Mouse (Mus musculus) MEL (cell line): Measurements from ENCODE around the gene 9230104L09Rik.

ENCODE experiments used
- CTCF ChIP-seq, 3 experiments: IDR thresholded peaks in 2 of 3; conservative IDR thresholded peaks in 1 of 3; 2 replicates each; pipeline ENCODE4 v1.5.1; 2011 to 2012; ENCODE audit warnings: low read length in 3 of 3, low read depth in 2 of 3, mild to moderate bottlenecking in 2 of 3, improper control_type of control experiment in 1 of 3, inconsistent platforms in 1 of 3, mixed read lengths in 1 of 3, moderate library complexity in 1 of 3; ENCODE audit not compliant: control insufficient read depth in 1 of 3, insufficient read depth in 1 of 3, poor library complexity in 1 of 3, severe bottlenecking in 1 of 3
- E2F4 ChIP-seq: IDR thresholded peaks from 2 replicates; pipeline ENCODE4 v1.6.1; 2011; ENCODE audit warnings: low read depth, low read length, improper control_type of control experiment, borderline replicate concordance
- NELFE ChIP-seq: IDR thresholded peaks from 2 replicates; pipeline ENCODE4 v1.6.1; 2011; ENCODE audit warnings: low read depth, low read length, improper control_type of control experiment
- POLR2A ChIP-seq, 2 experiments: IDR thresholded peaks; 2 replicates each; pipeline ENCODE4 v1.6.1; 2011 to 2012; ENCODE audit warnings: low read length in 2 of 2, mild to moderate bottlenecking in 2 of 2, control low read depth in 1 of 2, improper control_type of control experiment in 1 of 2, low read depth in 1 of 2, moderate library complexity in 1 of 2; ENCODE audit not compliant: control insufficient read depth in 1 of 2, insufficient read depth in 1 of 2, poor library complexity in 1 of 2
- RAD21 ChIP-seq: IDR thresholded peaks from 2 replicates; pipeline ENCODE4 v1.6.1; 2011; ENCODE audit warnings: mild to moderate bottlenecking, low read depth, low read length, improper control_type of control experiment
- USF1 ChIP-seq: IDR thresholded peaks from 2 replicates; pipeline ENCODE4 v1.6.1; 2014; ENCODE audit warnings: low read depth, mild to moderate bottlenecking, inconsistent platforms, low read length, improper control_type of control experiment, moderate library complexity
- ZMIZ1 ChIP-seq: IDR thresholded peaks from 2 replicates; pipeline ENCODE4 v1.6.1; 2012; ENCODE audit warnings: low read depth, mild to moderate bottlenecking, inconsistent platforms, low read length, improper control_type of control experiment, moderate library complexity
- ZNF384 ChIP-seq: IDR thresholded peaks from 2 replicates; pipeline ENCODE4 v1.6.1; 2012; ENCODE audit warnings: low read depth, mild to moderate bottlenecking, inconsistent platforms, low read length, improper control_type of control experiment

DNA sequence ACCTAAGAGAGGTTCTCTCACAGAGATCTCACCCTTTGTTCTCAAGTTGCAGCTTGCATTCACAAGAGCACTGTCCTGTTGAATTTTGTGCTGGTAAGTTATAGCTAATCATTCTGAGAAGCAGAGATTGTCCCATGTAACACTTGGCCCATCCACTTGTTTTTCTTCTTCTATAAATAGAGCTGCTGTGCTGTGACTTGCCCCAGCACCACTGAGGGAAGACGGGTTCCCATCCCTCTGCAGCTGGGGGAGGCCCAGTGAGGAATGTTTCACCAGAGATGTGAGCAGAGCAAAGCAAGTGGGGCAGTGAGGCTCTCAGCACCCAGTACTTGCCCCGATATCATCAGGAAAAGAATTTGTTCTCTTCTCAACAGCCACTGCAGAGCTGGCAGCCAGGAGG is at the start of gene 9230104L09Rik:
- TF ChIP-seq CTCF (IDR thresholded peaks at IDR 0.05 in 2 of 3, conservative IDR thresholded peaks at IDR 0.05 in 1 of 3; ENCODE audit: control insufficient read depth in 1 of 3, insufficient read depth in 1 of 3, low read depth in 2 of 3, low read length in 3 of 3, poor library complexity in 1 of 3, severe bottlenecking in 1 of 3) (no peak), POLR2A (IDR thresholded peaks at IDR 0.05; ENCODE audit: control insufficient read depth in 1 of 2, insufficient read depth in 1 of 2, low read depth in 1 of 2, low read length in 2 of 2, poor library complexity in 1 of 2) (no peak), ZNF384 (no peak), RAD21 (no peak), NELFE (no peak), E2F4 (no peak), ZMIZ1 (no peak), USF1 (no peak)
